Mouse (Mus musculus) cerebellum, postnatal 36 days (tissue): ENCODE results near the gene Chdh.

ENCODE experiments used
- DNase-seq, 2 experiments: peaks; one replicate each; pipeline ENCODE4 v3.0.0; 2021 to 2022; ENCODE audit warnings: mixed read lengths in 2 of 2

Chdh gene

GRCm38 (mm10) chr14:30008733-30009575 lies at the start of gene Chdh, which contains the start of gene Il17rb:
TSS of gene Chdh (plus strand) at chr14:30009023.
TSS of gene Il17rb (minus strand) at chr14:30008896.
- DNase-seq = peak; percentile 31 to 55

DNA sequence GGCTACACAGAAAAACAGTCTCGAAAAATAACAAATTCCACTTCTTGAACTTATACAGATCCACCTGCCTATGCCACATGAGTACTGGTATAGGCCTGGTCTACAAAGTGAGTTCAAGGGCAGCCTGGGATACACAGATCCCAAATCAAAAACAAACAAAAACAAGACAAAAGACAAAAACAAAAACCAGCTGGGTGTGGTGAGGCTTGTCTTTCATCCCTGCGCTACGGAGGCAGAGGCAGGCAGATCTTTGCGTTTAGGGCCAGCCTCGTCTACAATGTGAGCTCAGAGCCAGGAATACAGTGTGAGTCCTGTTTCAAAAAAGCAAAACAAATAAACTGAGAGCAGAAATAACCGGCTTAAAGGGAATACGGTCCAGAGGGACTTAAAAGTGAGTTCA lies 41.2 kb upstream of the Chdh start:
- no peak for DNase-seq

DNA sequence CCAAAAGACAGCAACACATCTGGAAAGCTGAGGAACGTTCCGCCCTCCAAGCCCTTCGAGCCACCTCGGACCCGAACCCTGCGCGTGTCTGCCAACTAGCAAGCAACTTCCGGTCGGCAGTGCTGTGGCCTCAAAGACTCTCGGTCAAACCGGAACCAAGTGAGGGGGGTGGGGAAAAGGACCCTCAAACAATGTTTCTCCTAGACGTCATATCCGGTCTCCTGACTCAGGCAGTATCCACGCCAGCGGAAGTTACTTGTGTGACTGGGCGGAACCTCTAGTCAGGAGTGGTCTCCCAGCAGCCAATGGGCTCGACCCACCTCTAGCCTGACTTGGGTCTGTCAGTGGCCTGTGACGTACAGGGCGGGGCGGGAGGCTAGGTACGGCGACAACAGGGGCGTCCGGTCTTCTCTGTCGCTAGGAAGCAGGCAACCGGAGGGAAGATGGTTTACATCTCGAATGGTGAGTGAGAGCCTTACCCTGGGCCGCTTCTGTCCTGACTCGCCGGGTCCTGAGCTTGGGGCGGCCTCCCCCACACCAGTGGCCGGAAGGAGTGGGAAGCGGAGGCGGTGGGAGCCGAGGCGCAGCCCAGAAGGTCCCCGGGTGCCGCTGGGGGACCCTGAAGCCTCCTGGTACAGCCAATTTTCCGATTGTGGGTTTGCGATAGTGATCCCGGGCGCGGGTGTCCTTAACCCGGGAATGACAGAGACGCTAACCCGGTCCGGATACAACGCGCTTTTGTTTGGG lies 40.6 kb upstream of the Chdh start, which contains the start of gene Selenok:
Gene Selenok, plus strand, starts transcription at position 234 of the 747 bp plus-strand sequence.
- DNase-seq = peak; percentile 90 to 94

GRCm38 (mm10) chr14:29971446-29971845 lies 37.4 kb upstream of the Chdh start:
- no peak for DNase-seq

DNA sequence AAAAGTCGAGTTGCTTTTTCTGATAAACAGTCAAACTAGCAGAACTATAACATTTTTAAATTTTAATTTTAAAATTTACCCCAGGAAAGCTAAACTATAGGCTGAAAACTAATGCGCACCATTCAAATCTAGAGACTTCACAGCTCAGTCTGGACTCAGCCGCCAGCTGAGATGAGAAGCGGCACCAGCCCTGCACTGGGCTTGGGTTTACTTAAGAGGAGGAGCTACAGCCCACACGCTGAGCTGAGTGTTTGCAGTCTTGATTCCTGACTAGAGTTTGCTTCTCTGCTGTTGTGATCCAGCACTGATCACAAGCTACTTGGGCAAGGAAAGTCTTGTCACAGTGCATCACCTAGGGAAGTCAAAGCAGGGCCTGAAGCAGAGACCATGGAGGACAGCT lies 36.8 kb upstream of the Chdh start:
- DNase-seq = no peak

- DNase-seq = no peak
These were observed 31.9 kb upstream of the Chdh start for GRCm38 (mm10) chr14:29976927-29977326.

GRCm38 (mm10) chr14:29978254-29979204 lies 30.3 kb upstream of the Chdh start, which contains the start of gene Actr8:
TSS of gene Actr8 (plus strand) at chr14:29978337.
- DNase-seq = peak; percentile 93 to 95

GRCm38 (mm10) chr14:29980447-29981205 lies 28.2 kb upstream of the Chdh start:
- DNase-seq = no peak

- no peak for DNase-seq
These were observed 22.7 kb upstream of the Chdh start for GRCm38 (mm10) chr14:29986096-29986495.

DNA sequence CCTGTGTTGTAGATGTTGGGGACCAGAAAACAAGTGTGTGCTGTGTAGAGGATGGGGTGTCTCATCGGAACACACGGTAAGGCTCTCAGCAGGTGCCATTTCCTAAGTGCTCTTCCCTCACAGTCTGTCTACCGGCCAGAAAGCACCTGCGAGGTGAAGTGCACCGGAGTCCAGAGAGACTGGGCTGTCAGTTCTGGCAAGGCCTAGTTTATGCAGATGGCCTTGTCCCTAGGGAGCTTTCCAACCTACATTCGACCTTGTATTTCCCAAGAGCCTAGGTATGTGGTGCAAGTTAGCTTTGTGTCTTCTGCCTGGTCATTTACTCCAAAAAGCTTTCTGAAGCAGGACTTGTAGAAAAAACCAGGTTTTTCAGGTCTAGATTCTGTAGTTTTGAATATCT lies 21.5 kb upstream of the Chdh start:
- no peak for DNase-seq

DNA sequence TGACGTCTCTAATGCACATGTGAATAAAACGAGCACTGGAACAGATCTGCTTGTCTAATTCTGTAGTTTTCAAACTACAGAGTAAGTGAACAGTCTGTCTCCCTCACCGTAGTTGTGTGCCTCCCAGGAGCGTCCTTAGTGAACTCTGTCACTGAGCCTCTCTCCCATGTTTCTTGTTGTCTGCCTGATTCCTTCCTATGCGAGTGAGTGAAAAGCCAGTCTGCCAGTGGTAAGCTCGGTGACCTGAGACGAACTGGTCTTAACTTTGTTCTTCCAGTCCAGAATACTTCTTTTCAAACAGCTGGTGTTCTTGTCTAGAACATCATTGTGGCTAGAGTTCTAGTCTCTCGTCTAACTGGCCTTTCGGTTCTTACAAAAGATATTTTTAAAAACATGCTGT lies 21.1 kb upstream of the Chdh start:
- DNase-seq = no peak

DNA sequence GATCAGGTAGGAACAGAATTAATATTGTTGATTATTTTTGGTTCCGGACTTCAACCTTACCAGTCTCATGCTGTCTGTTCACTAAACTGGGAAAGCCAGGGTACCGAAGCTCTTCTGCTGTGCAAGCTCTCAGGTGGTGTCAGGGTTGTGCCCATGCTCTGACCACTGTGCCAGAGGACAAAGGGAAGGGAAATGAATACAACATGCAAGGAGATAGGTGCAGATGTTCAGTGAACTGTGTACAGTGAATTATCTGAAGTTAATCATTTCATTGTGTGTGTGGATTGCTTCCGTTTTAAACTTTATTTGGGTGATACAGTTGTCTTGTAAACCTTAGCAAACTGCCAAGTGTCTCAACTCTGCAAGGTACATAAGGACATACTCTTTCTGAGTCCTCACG lies 20.5 kb upstream of the Chdh start:
- no peak for DNase-seq

DNA sequence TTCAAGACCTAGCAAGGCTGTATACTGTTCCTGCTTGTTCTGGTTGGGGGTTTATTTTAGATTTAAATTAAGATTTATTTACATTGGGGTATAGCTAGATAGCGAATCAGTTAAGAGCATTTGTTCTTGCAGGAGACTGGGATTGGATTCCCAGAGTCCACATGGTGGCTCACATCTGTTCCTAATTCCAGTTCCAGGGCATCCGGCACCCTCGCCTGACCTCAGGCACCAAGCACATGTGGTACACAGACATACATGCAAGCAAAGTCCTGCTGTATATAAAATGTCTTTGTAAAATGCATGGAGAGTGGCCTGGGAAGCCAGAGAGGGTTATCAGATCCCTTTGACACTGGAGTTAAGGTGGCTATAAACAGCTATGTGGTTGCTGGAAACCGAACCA lies 13.8 kb upstream of the Chdh start:
- DNase-seq = no peak

- no peak for DNase-seq
These were observed 12.6 kb upstream of the Chdh start for GRCm38 (mm10) chr14:29996000-29996751.

DNA sequence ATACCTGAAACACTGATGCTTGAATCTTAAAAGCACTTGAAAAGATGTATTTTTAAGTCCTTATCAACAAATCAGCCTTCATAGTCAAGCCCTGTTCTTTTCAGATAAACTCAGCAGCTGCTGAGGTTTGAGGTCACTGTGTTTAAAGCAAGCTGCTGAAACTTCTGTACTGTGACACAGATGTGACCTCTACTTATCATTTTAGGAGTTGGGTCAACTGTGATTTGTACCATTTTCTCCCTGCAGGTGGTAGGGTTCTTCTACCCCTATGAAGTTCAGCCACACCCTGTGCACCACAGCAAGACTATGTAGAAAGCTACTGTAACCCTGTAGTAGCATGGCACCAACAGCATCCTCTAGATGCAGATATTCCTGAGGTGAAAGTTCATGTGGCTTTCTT lies 11.5 kb upstream of the Chdh start:
- DNase-seq = no peak

DNA sequence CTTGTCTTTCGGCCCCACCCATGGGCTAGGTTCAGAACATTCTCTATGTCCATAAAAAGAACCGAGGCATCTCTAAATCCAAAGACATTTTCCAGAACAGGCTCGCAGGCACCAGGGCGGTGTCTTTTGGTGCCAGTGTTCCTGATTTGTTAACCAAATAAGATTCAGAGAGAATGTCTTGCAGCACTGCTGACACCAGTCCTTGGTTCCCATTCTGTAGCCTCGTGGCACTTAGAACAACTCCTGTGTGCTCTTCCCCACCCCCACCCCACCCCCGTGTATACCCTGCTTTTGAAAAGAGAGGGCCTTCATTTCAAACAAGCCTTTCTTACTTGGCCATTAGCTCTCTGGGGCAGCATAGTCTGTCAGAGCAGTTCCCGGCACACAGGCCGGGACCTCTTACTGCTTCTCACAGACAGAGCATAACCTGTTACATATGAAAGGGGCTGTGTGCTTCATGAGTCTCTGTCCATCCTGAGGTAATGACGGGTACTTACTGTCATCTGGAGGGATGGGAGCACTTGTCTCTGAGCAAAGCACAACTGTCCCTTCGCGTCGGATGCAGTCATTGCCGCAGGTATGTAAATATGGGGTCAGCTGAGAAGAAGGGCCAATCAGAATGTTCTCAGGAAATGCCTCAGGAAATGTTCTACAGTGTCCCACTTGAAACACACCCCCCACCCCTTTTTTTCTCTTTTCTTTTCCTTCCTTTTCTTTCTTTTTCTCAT lies 9.9 kb upstream of the Chdh start:
- DNase-seq = no peak

DNA sequence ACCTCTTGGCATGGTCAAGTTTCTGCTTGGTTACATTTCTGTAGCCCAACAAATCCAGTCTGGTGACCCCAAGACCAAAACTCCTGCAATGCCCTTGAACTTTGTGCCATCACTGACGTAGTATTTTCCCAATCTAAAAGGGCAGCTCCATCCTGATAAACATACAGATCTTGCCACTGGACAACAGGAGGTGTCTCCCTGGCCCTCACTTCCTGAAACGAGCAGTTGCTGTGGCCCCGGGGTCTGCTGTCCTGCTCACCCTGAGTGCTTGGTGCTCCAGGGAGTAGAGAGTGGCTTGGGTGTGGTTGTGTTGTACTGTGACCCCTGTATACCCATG lies 9.4 kb upstream of the Chdh start:
- DNase-seq = no peak

DNA sequence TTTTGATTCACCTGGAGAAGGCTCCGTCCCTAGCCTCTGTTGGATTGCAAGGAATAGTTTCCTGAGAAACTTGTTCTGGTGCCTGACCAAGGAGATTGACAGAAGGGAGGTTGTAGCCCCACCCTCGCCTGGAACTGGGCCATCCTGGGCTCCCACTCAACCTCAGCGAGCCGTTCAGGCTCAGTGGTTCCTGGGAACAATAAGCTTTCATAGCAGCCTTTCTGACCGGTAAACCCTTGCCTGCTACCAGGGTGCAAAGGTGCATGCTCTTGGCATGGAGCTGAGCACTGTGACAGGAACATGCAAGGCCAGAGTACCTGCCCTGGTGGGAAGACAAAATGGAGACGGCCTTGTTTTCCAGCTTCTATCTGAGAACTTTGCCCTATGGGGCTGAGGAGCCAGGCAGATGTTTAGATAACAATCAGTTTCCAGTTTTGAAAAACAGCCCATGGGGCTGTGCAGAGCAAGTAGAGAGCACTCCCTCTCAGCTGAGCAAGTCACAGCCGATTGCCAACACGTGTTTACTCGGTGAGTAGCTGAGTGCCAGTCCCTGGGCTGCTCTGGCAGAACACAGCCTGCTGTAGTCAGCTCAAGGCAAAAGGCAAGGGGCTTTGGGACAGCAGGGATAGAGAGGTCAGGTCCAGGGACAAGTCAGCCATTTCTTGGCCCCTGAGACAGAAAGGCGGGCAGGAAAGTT lies 1.2 kb downstream of the Chdh start:
- DNase-seq = peak in 1 of 2 experiments; percentile 38

- DNase-seq = no peak
These were observed 3.2 kb downstream of the Chdh start for GRCm38 (mm10) chr14:30011886-30012560.
